Mouse (Mus musculus) heart, postnatal 0 days (tissue): ENCODE results near the gene Mdfi. TPM values are rescaled to one million over a fixed set of nuclear protein-coding genes. Genes with fewer than 3 reads are reported as not detected.

Source experiments
- ATAC-seq: fragments of 200-750 bp; cut with Nextera tagmentation; 2 replicates; pipeline ENCODE4 v1.8.0; 2017; ENCODE audit warnings: low read depth, moderate number of reproducible peaks, moderate library complexity; ENCODE audit not compliant: insufficient read depth
- DNase-seq: peaks from one replicate; pipeline ENCODE4 v3.0.0-alpha.2; 2016; ENCODE audit warnings: low spot score
- H3K27ac ChIP-seq: fragments of 300-500 bp; sonication (generic); 2 replicates; pipeline ENCODE4 v1.5.1; 2014; ENCODE audit warnings: low read depth, mild to moderate bottlenecking
- H3K27me3 ChIP-seq: fragments of 300-500 bp; sonication (generic); 2 replicates; pipeline ENCODE4 v1.6.1; 2014; ENCODE audit warnings: low read length, mixed read lengths; ENCODE audit not compliant: control insufficient read depth, insufficient read depth
- H3K36me3 ChIP-seq: fragments of 300-500 bp; sonication (generic); replicated peaks from 2 replicates; pipeline ENCODE4 v1.6.1; 2014; ENCODE audit warnings: low read length, mixed read lengths; ENCODE audit not compliant: control insufficient read depth, insufficient read depth
- H3K4me1 ChIP-seq: fragments of 300-500 bp; sonication (generic); 2 replicates; pipeline ENCODE4 v1.6.1; 2014; ENCODE audit warnings: antibody characterized with exemption; ENCODE audit not compliant: control insufficient read depth, insufficient read depth
- H3K4me2 ChIP-seq: fragments of 300-500 bp; sonication (generic); 2 replicates; pipeline ENCODE4 v1.6.1; 2014; ENCODE audit warnings: low read depth, mild to moderate bottlenecking, low read length, moderate library complexity
- H3K4me3 ChIP-seq: fragments of 300-500 bp; sonication (generic); 2 replicates; pipeline ENCODE4 v1.5.1; 2014; ENCODE audit warnings: low read depth, low read length
- H3K9ac ChIP-seq: fragments of 300-500 bp; sonication (generic); replicated peaks from 2 replicates; pipeline ENCODE4 v1.6.1; 2014; ENCODE audit warnings: low read depth, low read length, mixed read lengths
- H3K9me3 ChIP-seq: fragments of 300-500 bp; sonication (generic); replicated peaks from 2 replicates; pipeline ENCODE4 v1.6.1; 2016; ENCODE audit warnings: low read length; ENCODE audit not compliant: control insufficient read depth
- CTCF ChIP-seq: IDR thresholded peaks from 2 replicates; pipeline ENCODE4 v1.5.1; 2016; ENCODE audit warnings: antibody characterized with exemption, control low read depth, low read depth
- EP300 ChIP-seq: IDR thresholded peaks from 2 replicates; pipeline ENCODE4 v1.6.1; 2016; ENCODE audit warnings: antibody characterized with exemption, low read depth
- WGBS: fragments of 180-500 bp; shearing (Covaris S2); extraction: QIAGEN DNeasy Blood & Tissue Kit; methylation state at CpG from one replicate; pipeline ENCODE4 v1.1.7; 2014; 5-methylcytosine and 5-hydroxymethylcytosine counted together
- polyA plus RNA-seq: library from polyadenylated mRNA; unstranded; fragments of >200 nt; fragmentation: Nextera tagmentation; extraction: Ambion mirVana; gene quantifications from 2 replicates; pipeline ENCODE4 v1.2.1, GENCODE M21; 2015
- total RNA-seq: library from RNA; depleted of rRNA; stranded (reverse); fragments of >200 nt; gene quantifications from 2 replicates; pipeline ENCODE4 v1.2.3, GENCODE M21; 2014; ENCODE audit warnings: low replicate concordance

Mdfi gene
- total and polyA plus RNA-seq, 2 experiments from 2014 or later, result 6.2 to 64.6 TPM

- no peak overlapping the region for H3K4me3 ChIP-seq
- H3K9ac ChIP-seq, result no peak overlapping the region
- 67% methylated on average over 6 of the region's 6 CpGs for WGBS
- ATAC-seq (no peak), DNase-seq (no peak)
- H3K9me3 ChIP-seq, result no peaks in the 10 kb centered on the region
- TF ChIP-seq CTCF (no peak; the same call in 1 of the 2 replicates), EP300 (no peak)
- H3K4me2 ChIP-seq, result no peak overlapping the region
- no peak overlapping the region for H3K27ac ChIP-seq
- peaks cover 25% of the 10 kb centered on the region for H3K36me3 ChIP-seq
- H3K4me1 ChIP-seq, result no peaks in the 10 kb centered on the region
- H3K27me3 ChIP-seq, result no peaks in the 10 kb centered on the region
These were observed 50.1 kb downstream of the Mdfi start for GRCm38 (mm10) chr17:47784411-47784810.

GRCm38 (mm10) chr17:47783445-47784223, 50.9 kb downstream of the Mdfi start:
- no peak overlapping the region for H3K4me3 ChIP-seq
- no peaks in the 10 kb centered on the region for H3K4me1 ChIP-seq
- DNase-seq (no peak), ATAC-seq (no peak)
- no peak overlapping the region for H3K9ac ChIP-seq
- H3K27ac ChIP-seq, result no peak overlapping the region
- no peaks in the 10 kb centered on the region for H3K27me3 ChIP-seq
- WGBS, result 81% methylated on average over 8 of the region's 8 CpGs
- H3K4me2 ChIP-seq, result no peak overlapping the region
- H3K36me3 ChIP-seq, result peaks cover 23% of the 10 kb centered on the region
- no peaks in the 10 kb centered on the region for H3K9me3 ChIP-seq
- TF ChIP-seq CTCF, result no peak
- no peak for TF ChIP-seq EP300

DNA sequence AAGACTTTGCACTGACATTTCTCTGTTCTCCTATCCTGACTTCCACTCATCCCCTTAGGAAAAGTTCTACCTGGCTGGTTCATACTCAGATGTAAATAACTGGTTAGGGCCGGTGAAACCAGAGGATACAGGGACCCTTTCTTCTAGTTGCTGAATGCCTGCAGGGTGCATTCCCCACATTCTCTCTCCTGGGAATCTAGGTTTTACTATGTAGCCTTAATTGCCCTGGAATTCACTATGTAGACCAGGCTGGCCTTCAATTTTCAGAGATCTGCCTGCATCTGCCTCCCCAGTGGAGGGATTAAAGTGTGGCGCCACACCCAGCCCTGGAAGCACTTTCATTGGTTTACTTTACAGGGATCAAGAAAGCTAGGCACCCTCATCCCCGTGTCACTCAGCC, 52.0 kb downstream of the Mdfi start:
- TF ChIP-seq CTCF (no peak), EP300 (no peak)
- Histone ChIP-seq H3K9me3 (no peaks in the 10 kb centered on the region), H3K27me3 (no peaks in the 10 kb centered on the region), H3K4me1 (no peaks in the 10 kb centered on the region), H3K36me3 (peaks cover 11% of the 10 kb centered on the region; the same call in 1 of the 2 replicates), H3K4me3 (no peak overlapping the region), H3K27ac (no peak overlapping the region), H3K9ac (no peak overlapping the region), H3K4me2 (no peak overlapping the region)
- no peak for DNase-seq
- ATAC-seq, result no peak
- WGBS, result 84% methylated on average over 3 of the region's 3 CpGs

GRCm38 (mm10) chr17:47780470-47780869, 54.0 kb downstream of the Mdfi start:
- TF ChIP-seq CTCF, result no peak
- no peak for TF ChIP-seq EP300
- no peak overlapping the region for H3K4me3 ChIP-seq
- no peaks in the 10 kb centered on the region for H3K36me3 ChIP-seq
- H3K27ac ChIP-seq, result no peak overlapping the region
- no peaks in the 10 kb centered on the region for H3K4me1 ChIP-seq
- no peaks in the 10 kb centered on the region for H3K27me3 ChIP-seq
- no peaks in the 10 kb centered on the region for H3K9me3 ChIP-seq
- H3K4me2 ChIP-seq, result no peak overlapping the region
- H3K9ac ChIP-seq, result no peak overlapping the region
- DNase-seq, result no peak
- ATAC-seq, result no peak
- 78% methylated on average over 10 of the region's 10 CpGs for whole genome bisulfite sequencing

DNA sequence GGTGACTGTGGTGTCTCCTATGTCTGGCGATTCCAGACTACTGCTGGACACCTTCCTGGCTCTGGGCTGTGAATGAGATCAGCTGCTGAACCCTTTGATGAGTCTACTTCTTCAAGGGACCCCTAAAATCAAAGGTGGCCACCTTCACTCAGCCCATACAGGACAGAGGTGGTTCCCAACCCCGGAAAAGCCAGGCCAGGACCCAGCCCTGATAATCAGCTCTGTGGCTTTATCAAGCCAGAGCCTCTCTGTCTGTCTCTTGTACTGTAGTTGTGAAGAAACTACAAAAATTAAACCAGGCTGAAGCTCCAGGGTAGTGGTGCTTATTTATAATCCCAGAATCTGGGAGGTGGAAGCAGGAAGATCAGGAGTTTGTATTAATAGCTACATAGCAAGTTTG, 57.4 kb downstream of the Mdfi start:
- no peaks in the 10 kb centered on the region for H3K27me3 ChIP-seq
- H3K4me1 ChIP-seq, result no peaks in the 10 kb centered on the region
- no peak overlapping the region for H3K27ac ChIP-seq
- no peak overlapping the region for H3K4me3 ChIP-seq
- ATAC-seq (no peak), DNase-seq (no peak)
- H3K9ac ChIP-seq, result no peak overlapping the region
- no peaks in the 10 kb centered on the region for H3K36me3 ChIP-seq
- peaks cover 2% of the 10 kb centered on the region; the same call in 1 of the 2 replicates for H3K9me3 ChIP-seq
- 26% methylated on average over 2 of the region's 2 CpGs for WGBS
- no peak for TF ChIP-seq EP300
- no peak for TF ChIP-seq CTCF
- H3K4me2 ChIP-seq, result no peak overlapping the region
